Mouse (Mus musculus): ENCODE measurements around the gene Fgfr1op. TPM values are rescaled to one million over a fixed set of nuclear protein-coding genes. Genes with fewer than 3 reads are reported as not detected.

Gene Fgfr1op
- polyA plus RNA-seq (2014; fragmentation: Illumina TruSeq; extraction: RNeasy Lipid Tissue Mini Kit (QIAGEN cat#74804); ENCODE audit: insufficient read depth, low read depth, low replicate concordance) = 8.5 TPM

GRCm38 (mm10) chr17:8164701-8165607, at the start of gene Fgfr1op:
Gene Fgfr1op (plus strand): TSS chr17:8165501.

GRCm38 (mm10) chr17:8147439-8148316, 17.6 kb upstream of the Fgfr1op start, which contains the start of the genes Gm49673 and Rnaset2a:
Gene Gm49673 (minus strand): TSS chr17:8147788.
Gene Rnaset2a (minus strand): TSS chr17:8148097.

GRCm38 (mm10) chr17:8235743-8236142, 70.4 kb downstream of the Fgfr1op start, which contains the start of gene Ccr6:
Gene Ccr6 (plus strand): TSS chr17:8236043.

Other genes starting within 250 kb of the Fgfr1op start
- gene Tagap, start 239.5 kb upstream of the Fgfr1op start, polyA plus RNA-seq (2014; fragmentation: Illumina TruSeq; extraction: RNeasy Lipid Tissue Mini Kit (QIAGEN cat#74804); ENCODE audit: insufficient read depth, low read depth, low replicate concordance) = 4.9 TPM
- gene Rsph3a, start 219.9 kb upstream of the Fgfr1op start, polyA plus RNA-seq (2014; fragmentation: Illumina TruSeq; extraction: RNeasy Lipid Tissue Mini Kit (QIAGEN cat#74804); ENCODE audit: insufficient read depth, low read depth, low replicate concordance) = 32.2 TPM
- gene Gm49673, start 17.7 kb upstream of the Fgfr1op start, polyA plus RNA-seq (2014; fragmentation: Illumina TruSeq; extraction: RNeasy Lipid Tissue Mini Kit (QIAGEN cat#74804); ENCODE audit: insufficient read depth, low read depth, low replicate concordance) = 0.12 TPM
- 24.9 TPM for gene Rnaset2a, start 17.4 kb upstream of the Fgfr1op start, polyA plus RNA-seq (2014; fragmentation: Illumina TruSeq; extraction: RNeasy Lipid Tissue Mini Kit (QIAGEN cat#74804); ENCODE audit: insufficient read depth, low read depth, low replicate concordance)
- 1.2 TPM for gene Ccr6, start 70.5 kb downstream of the Fgfr1op start, polyA plus RNA-seq (2014; fragmentation: Illumina TruSeq; extraction: RNeasy Lipid Tissue Mini Kit (QIAGEN cat#74804); ENCODE audit: insufficient read depth, low read depth, low replicate concordance)
- 198 TPM for gene Mpc1, start 117.4 kb downstream of the Fgfr1op start, polyA plus RNA-seq (2014; fragmentation: Illumina TruSeq; extraction: RNeasy Lipid Tissue Mini Kit (QIAGEN cat#74804); ENCODE audit: insufficient read depth, low read depth, low replicate concordance)
- 68.1 TPM for gene Sft2d1, start 145.6 kb downstream of the Fgfr1op start, polyA plus RNA-seq (2014; fragmentation: Illumina TruSeq; extraction: RNeasy Lipid Tissue Mini Kit (QIAGEN cat#74804); ENCODE audit: insufficient read depth, low read depth, low replicate concordance)
- 5.4 TPM for gene Prr18, start 172.0 kb downstream of the Fgfr1op start, polyA plus RNA-seq (2014; fragmentation: Illumina TruSeq; extraction: RNeasy Lipid Tissue Mini Kit (QIAGEN cat#74804); ENCODE audit: insufficient read depth, low read depth, low replicate concordance)
- gene T2, start 190.5 kb downstream of the Fgfr1op start, polyA plus RNA-seq (2014; fragmentation: Illumina TruSeq; extraction: RNeasy Lipid Tissue Mini Kit (QIAGEN cat#74804); ENCODE audit: insufficient read depth, low read depth, low replicate concordance) = 2.5 TPM

Measured in lung, adult 10 weeks (tissue).